Mouse (Mus musculus): Measurements from ENCODE around the gene Chd2. TPM values are rescaled to one million over a fixed set of nuclear protein-coding genes. Genes with fewer than 3 reads are reported as not detected.

The Chd2 gene
- polyA plus RNA-seq, 1 experiment from 2014 or later = 41.6 TPM

DNA sequence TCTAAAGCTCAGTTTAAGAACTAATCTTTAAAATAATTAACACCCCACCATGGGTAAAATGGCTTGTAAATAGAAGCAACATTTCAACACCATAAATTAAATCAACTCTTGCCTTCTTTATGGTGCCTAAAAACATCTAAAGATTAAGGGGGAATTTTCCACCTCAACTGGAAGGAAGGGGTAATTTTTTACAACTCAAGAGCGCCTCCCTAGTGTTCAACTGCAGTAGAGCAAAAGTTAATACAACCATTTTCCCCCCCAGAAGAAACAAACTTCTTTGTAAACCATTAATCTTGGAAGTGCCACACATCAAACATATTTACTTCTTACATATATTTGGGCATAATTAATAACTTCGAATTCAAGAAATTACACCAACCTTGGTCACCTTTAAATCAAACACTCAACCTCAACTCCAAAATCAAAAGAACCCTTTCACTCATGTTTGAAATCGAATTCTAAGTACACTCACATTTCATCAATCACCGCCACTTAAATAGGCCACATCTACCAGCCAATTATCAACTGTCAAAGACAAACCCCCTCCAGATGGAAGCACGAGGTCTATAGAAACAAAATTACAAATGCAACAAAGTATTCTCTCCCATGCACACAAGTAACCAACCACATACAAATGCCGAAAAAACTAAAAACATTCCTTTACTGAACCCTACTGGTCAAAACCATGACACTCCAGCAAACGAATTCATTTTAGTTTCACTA is 662 bp upstream of the Chd2 start:
- H3K27ac ChIP-seq = peak overlapping the region; percentile 99; the same call in 1 of the 2 replicates
- peaks cover 7% of the 10 kb centered on the region; the same call in 1 of the 2 replicates for H3K4me1 ChIP-seq (replicated peaks; ENCODE audit: insufficient read depth, low read length)
- WGBS = 76% methylated on average over 7 of the region's 7 CpGs
- H3K36me3 ChIP-seq (ENCODE audit: insufficient read depth, low read length) = 0 out of 2 replicates have a peak, but pooled peaks cover 3% of the 10 kb centered on the region
- H3K4me3 ChIP-seq (replicated peaks; ENCODE audit: low read depth, low read length) = peak overlapping the region; percentile 61; the same call in 1 of the 2 replicates
- peak; percentile 43 for TF ChIP-seq CTCF (IDR thresholded peaks at IDR 0.05; ENCODE audit: low read depth)
- no peaks in the 10 kb centered on the region for H3K9me3 ChIP-seq (replicated peaks; ENCODE audit: low read length)
- no peak for DNase-seq (ENCODE audit: low spot score)
- no peak for ATAC-seq (replicated peaks; ENCODE audit: low FRiP score, low read depth)
- H3K27me3 ChIP-seq (ENCODE audit: insufficient read depth, low read length) = no peaks in the 10 kb centered on the region
- H3K9ac ChIP-seq (ENCODE audit: low read depth, low read length) = no peak overlapping the region
- H3K4me2 ChIP-seq (ENCODE audit: low read length) = no peak overlapping the region

DNA sequence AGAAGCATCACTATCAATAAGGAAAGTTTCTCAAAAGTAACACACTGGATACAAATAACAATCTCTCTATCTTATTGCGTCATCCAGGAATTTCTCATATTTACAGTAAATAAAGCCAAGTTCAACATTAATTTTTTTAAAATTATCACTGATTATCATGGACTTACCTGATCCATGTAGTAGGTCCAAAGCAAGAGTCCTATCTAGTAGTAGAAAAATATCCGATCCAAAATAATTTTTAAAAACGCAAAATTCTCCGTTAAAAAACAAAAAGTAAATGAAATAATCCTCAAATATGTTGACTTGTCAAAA is 595 bp downstream of the Chd2 start:
- DNase-seq (ENCODE audit: low spot score) (no peak), ATAC-seq (replicated peaks; ENCODE audit: low FRiP score, low read depth) (no peak)
- H3K4me1 ChIP-seq (replicated peaks; ENCODE audit: insufficient read depth, low read length) = peaks cover 10% of the 10 kb centered on the region; the same call in 1 of the 2 replicates
- peak overlapping the region; percentile 99 for H3K27ac ChIP-seq
- H3K9ac ChIP-seq (ENCODE audit: low read depth, low read length) = peak overlapping the region; percentile 89
- peak overlapping the region; percentile 61 for H3K4me3 ChIP-seq (replicated peaks; ENCODE audit: low read depth, low read length)
- 0 out of 2 replicates have a peak, but pooled peaks cover 3% of the 10 kb centered on the region for H3K36me3 ChIP-seq (ENCODE audit: insufficient read depth, low read length)
- TF ChIP-seq CTCF (IDR thresholded peaks at IDR 0.05; ENCODE audit: low read depth) = no peak
- WGBS = under 1% methylated on average over 4 of the region's 4 CpGs
- no peaks in the 10 kb centered on the region for H3K9me3 ChIP-seq (replicated peaks; ENCODE audit: low read length)
- no peaks in the 10 kb centered on the region for H3K27me3 ChIP-seq (ENCODE audit: insufficient read depth, low read length)
- peak overlapping the region; percentile 50 for H3K4me2 ChIP-seq (ENCODE audit: low read length)

DNA sequence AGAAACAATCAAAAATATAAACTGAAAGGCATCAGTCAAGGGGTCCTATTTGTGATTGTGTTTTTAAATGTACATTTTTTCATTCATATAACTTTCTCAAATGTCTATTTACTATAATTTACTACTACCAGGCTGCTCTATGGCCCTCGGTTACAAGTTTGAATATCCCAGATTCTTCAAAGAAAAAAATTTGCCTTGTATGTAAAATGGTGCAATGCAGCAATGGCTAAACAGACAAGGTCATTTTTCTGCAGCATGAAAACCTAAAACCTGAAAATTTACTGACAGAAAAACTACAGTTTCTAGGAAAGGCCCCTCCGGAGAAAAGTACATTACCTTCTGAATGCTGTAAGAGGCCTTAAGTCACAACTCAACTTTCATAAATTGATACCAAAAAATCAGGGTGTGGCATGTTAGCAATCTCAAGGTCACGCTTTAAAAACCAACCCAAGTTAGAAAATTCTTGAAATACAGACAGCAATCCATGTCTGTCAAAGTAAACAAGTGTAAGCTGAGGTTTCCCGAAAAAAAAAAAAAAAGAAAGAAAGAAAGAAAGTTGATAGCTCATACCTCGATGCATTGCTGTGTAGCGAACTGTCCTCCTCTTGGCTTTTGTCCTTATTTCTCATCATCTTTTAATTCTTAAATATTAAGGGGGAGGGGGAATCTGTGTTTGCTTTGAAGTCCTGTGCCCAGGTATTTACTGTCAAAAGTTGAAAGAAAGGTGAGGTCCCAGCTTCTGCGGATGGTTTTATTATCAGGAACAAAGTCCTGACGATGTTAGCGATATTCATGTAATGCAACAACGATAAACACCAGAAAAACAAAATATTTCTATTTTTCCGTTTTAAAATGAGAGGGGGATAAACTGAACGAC is 1.2 kb downstream of the Chd2 start:
- H3K4me2 ChIP-seq (ENCODE audit: low read length) = peak overlapping the region; percentile 50
- peak overlapping the region; percentile 99 for H3K27ac ChIP-seq
- TF ChIP-seq CTCF (IDR thresholded peaks at IDR 0.05; ENCODE audit: low read depth) = no peak
- H3K4me3 ChIP-seq (replicated peaks; ENCODE audit: low read depth, low read length) = peak overlapping the region; percentile 61
- ATAC-seq (replicated peaks; ENCODE audit: low FRiP score, low read depth) = no peak
- peaks cover 16% of the 10 kb centered on the region; the same call in 1 of the 2 replicates for H3K4me1 ChIP-seq (replicated peaks; ENCODE audit: insufficient read depth, low read length)
- no peaks in the 10 kb centered on the region for H3K27me3 ChIP-seq (ENCODE audit: insufficient read depth, low read length)
- H3K36me3 ChIP-seq (ENCODE audit: insufficient read depth, low read length) = 0 out of 2 replicates have a peak, but pooled peaks cover 3% of the 10 kb centered on the region
- WGBS = under 1% methylated on average over 12 of the region's 12 CpGs
- no peaks in the 10 kb centered on the region for H3K9me3 ChIP-seq (replicated peaks; ENCODE audit: low read length)
- H3K9ac ChIP-seq (ENCODE audit: low read depth, low read length) = peak overlapping the region; percentile 64
- DNase-seq (ENCODE audit: low spot score) = peak; percentile 67

DNA sequence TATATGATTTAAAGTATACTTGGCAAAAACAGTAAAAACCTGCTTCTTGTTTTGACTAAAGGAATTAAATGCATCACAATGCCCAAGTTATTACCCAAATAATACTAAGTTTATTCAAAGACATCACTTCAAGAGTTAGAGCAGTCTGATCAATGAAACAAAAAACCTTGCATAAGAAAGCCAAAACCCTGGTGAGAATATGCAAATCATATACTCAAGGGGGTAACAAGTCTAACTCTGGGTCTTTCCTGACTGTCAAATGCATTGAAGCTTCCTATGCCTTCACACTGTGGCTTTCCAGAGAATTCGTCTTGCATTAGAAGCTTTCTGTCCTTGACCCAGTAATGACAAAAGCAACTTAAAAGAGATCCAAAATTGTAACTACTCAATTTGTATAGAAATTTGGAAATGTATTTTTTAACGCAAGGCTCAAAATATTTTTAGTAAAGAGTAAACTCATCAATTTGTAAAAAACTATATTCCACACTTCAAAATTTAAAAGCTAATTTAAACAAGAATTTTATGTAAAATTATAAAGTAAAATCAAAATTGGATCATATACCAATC is 2.4 kb downstream of the Chd2 start:
- 23% methylated on average over 2 of the region's 2 CpGs for WGBS
- peak overlapping the region; percentile 74 for H3K4me2 ChIP-seq (ENCODE audit: low read length)
- no peaks in the 10 kb centered on the region for H3K9me3 ChIP-seq (replicated peaks; ENCODE audit: low read length)
- no peak for TF ChIP-seq CTCF (IDR thresholded peaks at IDR 0.05; ENCODE audit: low read depth)
- peaks cover 20% of the 10 kb centered on the region; the same call in 1 of the 2 replicates for H3K4me1 ChIP-seq (replicated peaks; ENCODE audit: insufficient read depth, low read length)
- H3K27me3 ChIP-seq (ENCODE audit: insufficient read depth, low read length) = no peaks in the 10 kb centered on the region
- no peak for ATAC-seq (replicated peaks; ENCODE audit: low FRiP score, low read depth)
- H3K4me3 ChIP-seq (replicated peaks; ENCODE audit: low read depth, low read length) = peak overlapping the region; percentile 47
- 0 out of 2 replicates have a peak, but pooled peaks cover 3% of the 10 kb centered on the region for H3K36me3 ChIP-seq (ENCODE audit: insufficient read depth, low read length)
- peak overlapping the region; percentile 96 for H3K27ac ChIP-seq
- peak; percentile 82 for DNase-seq (ENCODE audit: low spot score)
- H3K9ac ChIP-seq (ENCODE audit: low read depth, low read length) = peak overlapping the region; percentile 69

DNA sequence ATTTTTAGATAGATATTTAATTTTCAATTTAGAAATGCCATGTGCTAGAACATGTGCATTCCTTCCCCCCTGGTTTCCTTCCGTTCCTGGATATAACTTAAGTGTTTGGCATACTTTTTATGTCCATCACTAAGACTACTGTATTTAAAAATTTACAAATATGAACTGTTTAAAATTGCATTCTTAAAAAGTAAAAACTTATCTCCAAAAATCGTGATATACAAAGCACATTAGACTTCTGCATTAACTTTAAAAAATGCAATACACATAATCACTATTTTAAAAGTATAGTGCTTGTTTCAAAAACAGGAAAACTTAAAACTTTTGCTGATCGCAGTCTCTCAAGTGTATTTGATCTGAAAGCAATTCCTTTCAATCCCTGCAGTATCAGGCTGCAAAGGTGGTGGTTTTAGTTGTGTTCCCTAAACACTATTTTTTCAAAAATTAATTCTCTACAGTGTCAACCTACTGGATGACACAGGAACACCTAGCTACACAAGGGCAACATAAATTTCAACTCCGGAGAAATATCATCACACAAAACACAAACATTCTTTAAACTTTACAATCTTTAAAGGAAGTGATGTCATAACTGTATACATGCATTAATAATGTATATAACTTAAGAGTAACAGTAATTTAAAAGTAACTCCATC is 3.1 kb downstream of the Chd2 start:
- Histone ChIP-seq H3K4me1 (replicated peaks; ENCODE audit: insufficient read depth, low read length) (peaks cover 27% of the 10 kb centered on the region; the same call in 1 of the 2 replicates), H3K27ac (peak overlapping the region; percentile 96), H3K36me3 (ENCODE audit: insufficient read depth, low read length) (0 out of 2 replicates have a peak, but pooled peaks cover 2% of the 10 kb centered on the region), H3K27me3 (ENCODE audit: insufficient read depth, low read length) (no peaks in the 10 kb centered on the region), H3K4me2 (ENCODE audit: low read length) (peak overlapping the region; percentile 74), H3K4me3 (replicated peaks; ENCODE audit: low read depth, low read length) (peak overlapping the region; percentile 47), H3K9ac (ENCODE audit: low read depth, low read length) (peak overlapping the region; percentile 69; the same call in 1 of the 2 replicates), H3K9me3 (replicated peaks; ENCODE audit: low read length) (no peaks in the 10 kb centered on the region)
- no peak for TF ChIP-seq CTCF (IDR thresholded peaks at IDR 0.05; ENCODE audit: low read depth)
- no peak for DNase-seq (ENCODE audit: low spot score)
- ATAC-seq (replicated peaks; ENCODE audit: low FRiP score, low read depth) = no peak
- 5% methylated on average over 4 of the region's 4 CpGs for WGBS

Data from kidney, postnatal 0 days (tissue).